Mouse (Mus musculus) liver, adult 2 months (tissue): ENCODE data around the gene Add3.

Experiments used
- CTCF ChIP-seq: fragments of 200-500 bp; IDR thresholded peaks from 2 replicates; pipeline ENCODE4 v1.5.1; 2011; ENCODE audit warnings: low read depth, low read length, control low read depth
- POLR2A ChIP-seq: fragments of 200-500 bp; IDR thresholded peaks from 2 replicates; pipeline ENCODE4 v1.6.1; 2011; ENCODE audit warnings: low read length, control low read depth; ENCODE audit not compliant: insufficient read depth; ENCODE audit errors: extremely low read depth

GRCm38 (mm10) chr19:53199711-53200110, 59.5 kb downstream of the Add3 start:
- TF ChIP-seq POLR2A (no peak), CTCF (no peak)
